Mouse (Mus musculus) adrenal gland, postnatal 4 days (tissue): Measurements from ENCODE around the gene Plpp2. TPM values are rescaled to one million over a fixed set of nuclear protein-coding genes. Genes with fewer than 3 reads are reported as not detected.

Experiments used
- DNase-seq, 2 experiments: peaks; one replicate each; pipeline ENCODE4 v3.0.0; 2021 to 2022; ENCODE audit warnings: low spot score in 2 of 2, mixed read lengths in 2 of 2
- long read RNA-seq, 2 experiments: library from polyadenylated mRNA; stranded (forward); transcript quantifications; one replicate each; pipeline ENCODE4 v2.0.0; 2021
- total RNA-seq, 2 experiments: library from RNA; stranded (reverse); gene quantifications; 2 replicates each; pipeline ENCODE4 v1.2.3; 2021

Plpp2 gene
- 10 to 100 TPM; 24.9 to 26.4 TPM for total RNA-seq
- long read RNA-seq, experiment 1, transcript Plpp2-201 (6 exons, 1,654 nt) = major isoform, 18 of 25 reads
- long read RNA-seq, experiment 1, partial matches to known transcripts = 0 of 25 reads
- long read RNA-seq, experiment 1, other reads (novel, unspliced or antisense) = 3 of 25 reads
- long read RNA-seq, experiment 2, transcript Plpp2-201 (6 exons, 1,654 nt) = major isoform, 34 of 44 reads
- long read RNA-seq, experiment 2, partial matches to known transcripts = 6 of 44 reads
- long read RNA-seq, experiment 2, other reads (novel, unspliced or antisense) = 2 of 44 reads

GRCm38 (mm10) chr10:79533126-79533911, at the start of gene Plpp2:
Plpp2 (minus strand) TSS chr10:79533796.
- DNase-seq = peak; percentile 56 to 67

GRCm38 (mm10) chr10:79581501-79581900, 47.9 kb upstream of the Plpp2 start:
- DNase-seq = no peak

GRCm38 (mm10) chr10:79580811-79581210, 47.2 kb upstream of the Plpp2 start:
- DNase-seq = no peak

GRCm38 (mm10) chr10:79580356-79580755, 46.8 kb upstream of the Plpp2 start:
- no peak for DNase-seq

GRCm38 (mm10) chr10:79579781-79580180, 46.2 kb upstream of the Plpp2 start:
- no peak for DNase-seq

- DNase-seq = no peak
Observed at GRCm38 (mm10) chr10:79578891-79579290, 45.3 kb upstream of the Plpp2 start.

- DNase-seq = no peak
Observed at GRCm38 (mm10) chr10:79578276-79578675, 44.7 kb upstream of the Plpp2 start.

GRCm38 (mm10) chr10:79577376-79577775, 43.8 kb upstream of the Plpp2 start:
- no peak for DNase-seq

- DNase-seq = no peak
Observed at GRCm38 (mm10) chr10:79575754-79576153, 42.2 kb upstream of the Plpp2 start.

GRCm38 (mm10) chr10:79574796-79575195, 41.2 kb upstream of the Plpp2 start:
- DNase-seq = no peak

GRCm38 (mm10) chr10:79574350-79574749, 40.8 kb upstream of the Plpp2 start:
- DNase-seq = no peak

- DNase-seq = no peak
Observed at GRCm38 (mm10) chr10:79573611-79574010, 40.0 kb upstream of the Plpp2 start.

GRCm38 (mm10) chr10:79571314-79571713, 37.7 kb upstream of the Plpp2 start:
- DNase-seq = no peak

GRCm38 (mm10) chr10:79569921-79570320, 36.3 kb upstream of the Plpp2 start:
- DNase-seq = no peak

- DNase-seq = no peak
Observed at GRCm38 (mm10) chr10:79559716-79560115, 26.1 kb upstream of the Plpp2 start.

- no peak for DNase-seq
Observed at GRCm38 (mm10) chr10:79557496-79557895, 23.9 kb upstream of the Plpp2 start.

- no peak for DNase-seq
Observed at GRCm38 (mm10) chr10:79556951-79557350, 23.4 kb upstream of the Plpp2 start.

- DNase-seq = no peak
Observed at GRCm38 (mm10) chr10:79555238-79555724, 21.7 kb upstream of the Plpp2 start.

GRCm38 (mm10) chr10:79554330-79555237, 21.0 kb upstream of the Plpp2 start, which contains the start of gene Mier2:
Mier2 (minus strand) TSS chr10:79555199.
- peak; percentile 60 for DNase-seq

- no peak for DNase-seq
Observed at GRCm38 (mm10) chr10:79553691-79554090, 20.1 kb upstream of the Plpp2 start.

- no peak for DNase-seq
Observed at GRCm38 (mm10) chr10:79553176-79553575, 19.6 kb upstream of the Plpp2 start.
